Mouse (Mus musculus) liver, postnatal 0 days (tissue): ENCODE data around the gene Fabp2. TPM values are rescaled to one million over a fixed set of nuclear protein-coding genes. Genes with fewer than 3 reads are reported as not detected.
"Not testable (repeated sequence)": the region's sequence is repeated elsewhere in the genome, so short reads cannot be mapped to it uniquely, and the experiment has no call there.

Experiments
- ATAC-seq: fragments of 200-750 bp; cut with Nextera tagmentation; 2 replicates; pipeline ENCODE4 v1.8.0; 2017; ENCODE audit warnings: mild to moderate bottlenecking, moderate library complexity
- DNase-seq: peaks from one replicate; pipeline ENCODE4 v3.0.0-alpha.2; 2016
- H3K27ac ChIP-seq: fragments of 300-500 bp; sonication (generic); 2 replicates; pipeline ENCODE4 v1.5.1; 2014; ENCODE audit warnings: antibody characterized with exemption, moderate library complexity, mild to moderate bottlenecking, low read depth
- H3K27me3 ChIP-seq: fragments of 300-500 bp; sonication (generic); 2 replicates; pipeline ENCODE4 v1.6.1; 2014; ENCODE audit warnings: low read length, control low read depth, mixed read lengths; ENCODE audit not compliant: insufficient read depth
- H3K36me3 ChIP-seq: fragments of 300-500 bp; sonication (generic); replicated peaks from 2 replicates; pipeline ENCODE4 v1.6.1; 2014; ENCODE audit warnings: mild to moderate bottlenecking, control low read depth, low read length, moderate library complexity, mixed read lengths; ENCODE audit not compliant: insufficient read depth
- H3K4me1 ChIP-seq: fragments of 300-500 bp; sonication (generic); 2 replicates; pipeline ENCODE4 v1.6.1; 2014; ENCODE audit warnings: antibody characterized with exemption, mild to moderate bottlenecking, control low read depth; ENCODE audit not compliant: insufficient read depth
- H3K4me2 ChIP-seq: fragments of 300-500 bp; sonication (generic); 2 replicates; pipeline ENCODE4 v1.6.1; 2014; ENCODE audit warnings: low read depth, mild to moderate bottlenecking, low read length, moderate library complexity, mixed read lengths
- H3K4me3 ChIP-seq: fragments of 300-500 bp; sonication (generic); 2 replicates; pipeline ENCODE4 v1.5.1; 2014; ENCODE audit warnings: low read depth, low read length
- H3K9ac ChIP-seq: fragments of 300-500 bp; sonication (generic); replicated peaks from 2 replicates; pipeline ENCODE4 v1.6.1; 2014; ENCODE audit warnings: mild to moderate bottlenecking, moderate library complexity
- H3K9me3 ChIP-seq: fragments of 300-500 bp; sonication (generic); 2 replicates; pipeline ENCODE4 v1.6.1; 2016; ENCODE audit warnings: mild to moderate bottlenecking, control low read depth, low read length, mixed read lengths
- CTCF ChIP-seq: sonication (generic); IDR thresholded peaks from 2 replicates; pipeline ENCODE4 v1.5.1; 2016; ENCODE audit warnings: antibody characterized with exemption, low read depth
- EP300 ChIP-seq: IDR thresholded peaks from 2 replicates; pipeline ENCODE4 v1.6.1; 2016; ENCODE audit warnings: antibody characterized with exemption, low read depth, mild to moderate bottlenecking
- WGBS: fragments of 180-500 bp; shearing (Covaris S2); extraction: QIAGEN DNeasy Blood & Tissue Kit; methylation state at CpG from one replicate; pipeline ENCODE4 v1.1.7; 2014; ENCODE audit not compliant: insufficient replicate concordance; 5-methylcytosine and 5-hydroxymethylcytosine counted together
- polyA plus RNA-seq: library from polyadenylated mRNA; unstranded; fragments of >200 nt; fragmentation: Nextera tagmentation; extraction: Ambion mirVana; gene quantifications from 2 replicates; pipeline ENCODE4 v1.2.1, GENCODE M21; 2015

Gene Fabp2
- polyA plus RNA-seq, 1 experiment from 2014 or later = 42.2 TPM

GRCm38 (mm10) chr3:122924009-122924914 lies 29.4 kb downstream of the Fabp2 start, which contains the start of gene 1810037I17Rik:
1810037I17Rik (plus strand) TSS chr3:122924203.
- peak within 1 kb of the TSS; percentile 81 for H3K4me2 ChIP-seq
- peaks cover 6% of the 10 kb centered on the region; the same call in 1 of the 2 replicates for H3K36me3 ChIP-seq
- no peaks in the 10 kb centered on the region for H3K9me3 ChIP-seq
- peak; percentile 64 for TF ChIP-seq CTCF
- no peak for TF ChIP-seq EP300
- no peaks in the 10 kb centered on the region for H3K27me3 ChIP-seq
- peak within 1 kb of the TSS; percentile 88 for H3K27ac ChIP-seq
- peak within 1 kb of the TSS; percentile 80 for H3K9ac ChIP-seq
- DNase-seq (peak; percentile 96), ATAC-seq (peak; percentile 94)
- H3K4me3 ChIP-seq = peak within 1 kb of the TSS; percentile 79
- peaks cover 9% of the 10 kb centered on the region for H3K4me1 ChIP-seq
- 1% methylated on average over 66 of the region's 68 CpGs for WGBS

GRCm38 (mm10) chr3:122929723-122930122 lies 34.9 kb downstream of the Fabp2 start:
- 83% methylated on average over 6 of the region's 6 CpGs for WGBS
- TF ChIP-seq EP300 (no peak), CTCF (no peak)
- no peak for ATAC-seq

GRCm38 (mm10) chr3:122932466-122932865 lies 37.6 kb downstream of the Fabp2 start:
- no peaks in the 10 kb centered on the region for H3K4me1 ChIP-seq
- no peak overlapping the region for H3K27ac ChIP-seq
- no peak overlapping the region for H3K4me3 ChIP-seq
- no peak overlapping the region for H3K9ac ChIP-seq
- 75% methylated on average over 1 of the region's 1 CpGs for WGBS
- H3K4me2 ChIP-seq = no peak overlapping the region
- H3K9me3 ChIP-seq = no peaks in the 10 kb centered on the region
- no peak for TF ChIP-seq CTCF
- TF ChIP-seq EP300 = no peak
- ATAC-seq (no peak), DNase-seq (no peak)
- peaks cover 16% of the 10 kb centered on the region; the same call in 1 of the 2 replicates for H3K36me3 ChIP-seq
- no peaks in the 10 kb centered on the region for H3K27me3 ChIP-seq

More at GRCm38 (mm10) chr3:122929723-122930122, 34.9 kb downstream of the Fabp2 start:
- Histone ChIP-seq H3K9ac (no peak overlapping the region), H3K4me2 (no peak overlapping the region), H3K27ac (no peak overlapping the region), H3K4me1 (peaks cover 3% of the 10 kb centered on the region; the same call in 1 of the 2 replicates), H3K27me3 (no peaks in the 10 kb centered on the region), H3K4me3 (no peak overlapping the region), H3K36me3 (peaks cover 13% of the 10 kb centered on the region; the same call in 1 of the 2 replicates), H3K9me3 (no peaks in the 10 kb centered on the region)
- no peak for DNase-seq

GRCm38 (mm10) chr3:122937176-122937575 lies 42.3 kb downstream of the Fabp2 start:
- WGBS = 80% methylated on average over 13 of the region's 13 CpGs
- ATAC-seq, DNase-seq, H3K4me1 ChIP-seq, H3K4me3 ChIP-seq, H3K27me3 ChIP-seq, H3K27ac ChIP-seq, H3K9me3 ChIP-seq, H3K9ac ChIP-seq, H3K4me2 ChIP-seq: not testable (repeated sequence)
- peaks cover 16% of the 10 kb centered on the region; the same call in 1 of the 2 replicates for H3K36me3 ChIP-seq

- TF ChIP-seq EP300 (no peak), CTCF (peak; percentile 57)
- Histone ChIP-seq H3K9me3 (no peaks in the 10 kb centered on the region), H3K27me3 (no peaks in the 10 kb centered on the region), H3K9ac (no peak overlapping the region), H3K4me1 (no peaks in the 10 kb centered on the region), H3K36me3 (0 out of 2 replicates have a peak, but pooled peaks cover 11% of the 10 kb centered on the region), H3K27ac (no peak overlapping the region), H3K4me2 (no peak overlapping the region), H3K4me3 (no peak overlapping the region)
- 76% methylated on average over 2 of the region's 2 CpGs for WGBS
- ATAC-seq = no peak
- no peak for DNase-seq
Measured at GRCm38 (mm10) chr3:122939215-122939614, 44.3 kb downstream of the Fabp2 start.

- H3K4me1 ChIP-seq = no peaks in the 10 kb centered on the region
- TF ChIP-seq CTCF (no peak), EP300 (no peak)
- DNase-seq (no peak), ATAC-seq (no peak)
- no peaks in the 10 kb centered on the region for H3K36me3 ChIP-seq
- no peak overlapping the region for H3K4me3 ChIP-seq
- H3K27ac ChIP-seq = no peak overlapping the region
- no peaks in the 10 kb centered on the region for H3K27me3 ChIP-seq
- WGBS = 71% methylated on average over 6 of the region's 6 CpGs
- no peaks in the 10 kb centered on the region for H3K9me3 ChIP-seq
- H3K9ac ChIP-seq = no peak overlapping the region
- H3K4me2 ChIP-seq = no peak overlapping the region
Measured at GRCm38 (mm10) chr3:122943387-122943890, 48.6 kb downstream of the Fabp2 start.

Other genes starting within 250 kb of the Fabp2 start
- gene Pde5a, start 166.1 kb upstream of the Fabp2 start, polyA plus RNA-seq = 1.5 TPM in 2 replicates
- gene Gm10959, start 24.3 kb downstream of the Fabp2 start, polyA plus RNA-seq = not detected in 2 replicates
- 70.7 and 75.1 TPM in 2 replicates for gene 1810037I17Rik, start 29.1 kb downstream of the Fabp2 start, polyA plus RNA-seq
- gene Usp53, start 89.4 kb downstream of the Fabp2 start, polyA plus RNA-seq = 2.1 and 3.3 TPM in 2 replicates
- 0.18 and 4.4 TPM in 2 replicates for gene Myoz2, start 139.9 kb downstream of the Fabp2 start, polyA plus RNA-seq